Mouse (Mus musculus): ENCODE measurements at regions not wholly inside any gene's neighbourhood (a gene's known extent, or its start where the extent isn't known, plus 50 kb on each side); places are given as distances from the start of the nearest gene placed in this dataset.

GRCm38 (mm10) chr11:64898758-64899586, 79.9 kb upstream of the Elac2 start:
- in situ Hi-C loops (cut with MboI; ENCODE audit: low sequenced_read_pairs) = no loop called here

DNA sequence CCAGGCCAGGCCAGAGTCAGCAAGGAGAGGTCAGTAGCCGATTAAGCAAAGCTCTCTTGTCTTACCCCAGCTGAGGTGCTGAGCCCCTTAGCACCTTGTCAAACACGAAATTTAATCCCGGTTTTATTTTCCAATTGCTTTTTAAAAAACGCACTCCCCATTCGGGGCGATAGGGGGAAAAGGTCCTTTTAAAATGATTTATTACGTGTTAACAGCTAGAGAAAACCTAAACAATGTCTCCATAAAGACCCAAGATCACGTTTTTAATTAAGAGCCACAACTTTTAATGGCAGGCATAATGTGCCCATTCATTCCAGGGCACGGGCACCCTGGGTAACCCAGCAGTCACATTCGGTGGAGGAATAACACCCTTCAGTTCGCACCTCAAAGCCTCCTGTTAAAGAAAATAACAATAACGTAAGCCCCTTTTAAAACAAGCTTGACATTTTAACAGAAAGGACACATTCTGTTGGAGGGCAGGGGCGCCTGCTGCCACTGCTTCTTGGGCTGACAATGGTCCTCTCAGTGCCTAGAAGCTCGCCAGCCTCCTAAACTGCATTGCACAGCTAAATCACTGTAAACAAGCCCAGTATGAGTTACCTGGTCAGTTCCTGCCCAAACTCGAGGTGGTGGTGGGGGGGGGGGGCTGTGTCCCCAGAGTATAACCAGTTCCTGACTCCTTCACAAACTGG, 79.1 kb upstream of the Elac2 start:
- in situ Hi-C loops (cut with MboI; ENCODE audit: low sequenced_read_pairs) = no loop called here

DNA sequence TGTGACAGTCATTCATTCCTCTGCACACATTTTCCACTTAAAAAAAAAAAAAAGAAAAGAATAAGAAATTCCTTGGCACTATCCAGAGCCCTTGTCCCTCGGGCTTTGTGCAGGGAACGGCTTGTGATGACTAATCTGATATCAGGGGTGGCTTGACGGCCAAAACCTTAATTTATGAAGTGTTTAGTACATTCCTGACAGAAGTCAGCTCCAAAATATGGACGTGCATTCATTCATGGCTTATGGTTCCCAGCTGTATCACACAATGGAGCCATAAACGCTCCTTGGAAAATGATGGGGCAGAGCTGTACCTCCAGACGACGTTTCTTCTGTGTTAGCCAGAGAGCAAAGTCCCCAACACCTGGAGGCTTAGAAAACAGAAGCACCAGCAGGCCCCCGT, 62.1 kb upstream of the Elac2 start:
- in situ Hi-C loops (cut with MboI; ENCODE audit: low sequenced_read_pairs) = no loop called here

- in situ Hi-C loops (cut with MboI; ENCODE audit: low sequenced_read_pairs) = no loop called here
Observed at GRCm38 (mm10) chr11:64917301-64917700, 61.5 kb upstream of the Elac2 start.

DNA sequence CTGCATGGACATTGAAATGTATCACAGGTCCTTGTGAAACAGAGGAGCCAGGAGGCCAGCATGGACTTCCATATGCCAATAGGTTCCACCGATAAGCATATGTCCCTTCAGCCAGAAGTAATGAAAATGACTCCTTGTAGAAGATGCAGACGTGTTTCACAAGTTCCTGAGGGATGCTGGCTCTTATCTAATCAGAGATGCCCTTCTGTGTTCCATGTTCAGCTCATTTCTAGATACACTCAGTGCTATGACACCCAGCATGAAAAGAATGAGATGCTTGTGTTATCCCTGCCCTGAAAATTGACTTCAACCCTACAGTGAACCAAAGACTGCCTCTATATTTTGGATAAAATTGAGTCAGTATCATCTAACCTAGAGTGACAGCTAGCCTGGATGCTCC, 53.8 kb upstream of the Elac2 start:
- in situ Hi-C loops (cut with MboI; ENCODE audit: low sequenced_read_pairs) = no loop called here

DNA sequence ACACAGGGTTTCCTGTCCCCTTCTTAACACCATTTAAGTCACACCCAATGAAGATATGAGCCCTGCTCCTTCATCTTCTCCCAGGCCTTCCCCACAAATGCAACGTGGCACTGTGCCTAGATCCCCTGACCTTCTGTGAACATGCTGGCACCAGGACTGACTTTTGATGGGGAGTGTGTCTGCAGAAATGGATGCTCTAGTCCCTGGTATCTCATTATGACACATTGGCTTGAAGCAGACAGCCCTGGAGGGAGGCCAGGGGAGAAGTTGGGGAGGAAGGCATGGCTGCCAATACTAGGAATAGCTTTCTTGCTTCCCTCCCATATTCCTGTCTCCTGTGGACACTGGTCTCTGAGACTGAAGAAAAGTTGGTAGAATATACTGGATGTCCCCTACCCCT, 52.9 kb upstream of the Elac2 start:
- in situ Hi-C loops (cut with MboI; ENCODE audit: low sequenced_read_pairs) = no loop called here

Data from CH12F3 (cell line).